Mouse (Mus musculus) thymus, postnatal 36 days (tissue): ENCODE measurements at regions not wholly inside any gene's neighbourhood (a gene's known extent, or its start where the extent isn't known, plus 50 kb on each side); places are given as distances from the start of the nearest gene placed in this dataset.

Source experiments
- DNase-seq, 2 experiments: peaks; one replicate each; pipeline ENCODE4 v3.0.0; 2022; ENCODE audit warnings: mixed read lengths in 2 of 2

DNA sequence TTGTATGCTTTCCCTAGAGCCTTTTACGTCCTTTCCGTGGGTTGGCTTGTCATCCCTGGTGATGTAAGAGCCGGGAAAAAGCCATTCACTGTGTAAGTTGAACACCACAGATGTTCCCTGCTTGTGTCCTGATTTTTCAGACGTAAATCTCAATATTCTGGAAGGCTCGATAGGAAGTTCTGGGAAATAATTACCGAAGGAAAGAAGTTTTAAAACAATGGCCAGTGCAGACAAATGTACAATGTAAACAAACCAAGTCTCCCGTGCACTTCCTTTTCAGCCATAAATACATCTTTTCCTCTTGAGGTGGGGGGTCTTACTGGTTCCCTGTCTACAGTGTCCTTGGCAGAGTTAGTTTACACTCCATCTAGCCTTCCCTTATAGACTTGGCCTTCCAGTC lies 225.2 kb downstream of the Csl start:
- DNase-seq, result no peak

DNA sequence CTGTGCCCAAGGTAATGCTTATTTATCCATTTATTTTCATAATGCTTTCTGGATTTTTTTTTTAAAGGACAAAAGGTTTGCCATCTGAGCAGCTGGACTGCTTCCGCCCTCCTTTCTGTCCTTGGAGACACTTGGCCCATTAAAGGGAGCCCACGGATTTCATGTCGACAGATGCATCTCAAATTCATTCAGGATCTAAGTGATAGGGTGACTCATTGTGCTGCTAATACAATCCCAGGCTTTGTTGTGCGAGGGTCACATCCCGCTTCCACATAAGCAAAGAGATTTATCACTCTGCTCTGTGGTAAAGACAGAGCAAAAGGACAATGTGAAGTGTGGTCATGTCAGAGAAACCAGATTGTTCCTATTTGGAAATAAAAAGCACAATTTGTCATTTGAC lies 220.8 kb downstream of the Csl start:
- no peak for DNase-seq

- DNase-seq, result no peak
Observed at GRCm38 (mm10) chr10:99552373-99552772, 207.1 kb downstream of the Csl start.

DNA sequence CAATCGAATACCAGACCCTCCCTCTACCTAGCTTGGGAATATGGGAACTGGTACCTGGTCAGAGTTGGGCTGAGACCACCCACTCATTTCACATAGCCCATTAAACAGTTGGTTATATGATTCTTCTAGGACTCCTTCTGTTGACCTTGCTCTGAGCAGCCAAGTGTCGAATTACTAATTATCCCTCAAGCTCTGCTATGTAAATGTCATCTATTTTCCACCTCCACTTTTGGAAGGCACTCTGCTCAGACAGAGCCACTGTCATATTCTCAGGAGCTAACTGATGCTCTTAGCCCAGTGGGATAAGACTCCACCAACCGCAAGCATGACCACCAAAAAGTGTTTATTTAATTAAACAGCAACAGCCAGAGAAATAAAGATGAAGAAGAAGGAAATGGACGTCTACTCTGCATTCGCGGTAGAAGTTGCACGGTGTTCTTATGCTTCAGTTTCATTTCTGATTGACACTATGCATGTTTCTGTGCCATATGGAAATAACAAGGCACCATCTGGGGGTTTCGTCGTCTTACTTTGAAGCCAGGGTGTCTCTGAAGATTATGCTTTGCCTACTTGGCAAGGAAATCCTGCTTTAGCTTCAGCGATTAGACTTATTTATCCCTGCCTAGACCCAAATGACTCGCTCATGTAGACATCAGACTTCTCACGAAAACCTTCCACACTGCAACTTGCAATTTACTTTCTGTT lies 206.5 kb downstream of the Csl start:
- no peak for DNase-seq

- no peak for DNase-seq
Observed at GRCm38 (mm10) chr10:99555021-99555420, 204.4 kb downstream of the Csl start.

GRCm38 (mm10) chr10:99555658-99556352 lies 203.7 kb downstream of the Csl start:
- DNase-seq, result no peak

DNA sequence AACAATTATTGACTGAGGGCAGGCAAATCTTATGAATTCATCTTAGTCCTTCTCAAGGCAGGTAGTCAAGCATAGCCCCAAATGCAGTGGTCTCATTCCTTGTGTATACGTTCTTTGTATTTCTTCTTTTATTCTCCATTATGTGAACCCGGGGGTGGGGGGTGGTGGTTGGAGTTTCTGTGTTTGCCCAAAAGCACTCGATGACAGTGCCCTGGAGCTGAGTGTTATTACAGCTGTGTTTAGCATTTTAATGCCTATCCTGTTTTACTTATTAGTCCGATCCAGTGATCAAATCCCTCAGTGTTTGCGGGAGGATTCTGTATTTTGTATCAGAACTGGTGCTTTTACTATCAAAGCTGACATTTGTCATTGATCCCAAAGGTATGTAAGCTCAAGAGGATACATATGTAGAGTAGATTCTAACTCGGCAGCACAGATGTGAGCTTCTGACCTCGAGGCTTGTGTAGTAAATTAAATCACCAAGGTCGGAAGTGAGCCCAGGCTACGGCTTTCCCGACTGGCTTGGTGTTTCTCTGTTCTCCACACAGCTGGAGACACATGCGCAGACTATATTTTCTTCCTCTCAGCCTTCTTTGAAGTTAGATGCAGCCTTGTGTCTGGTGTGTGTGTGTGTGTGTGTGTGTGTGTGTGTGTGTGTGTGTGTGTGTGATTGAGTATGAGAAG lies 203.0 kb downstream of the Csl start:
- DNase-seq, result no peak

DNA sequence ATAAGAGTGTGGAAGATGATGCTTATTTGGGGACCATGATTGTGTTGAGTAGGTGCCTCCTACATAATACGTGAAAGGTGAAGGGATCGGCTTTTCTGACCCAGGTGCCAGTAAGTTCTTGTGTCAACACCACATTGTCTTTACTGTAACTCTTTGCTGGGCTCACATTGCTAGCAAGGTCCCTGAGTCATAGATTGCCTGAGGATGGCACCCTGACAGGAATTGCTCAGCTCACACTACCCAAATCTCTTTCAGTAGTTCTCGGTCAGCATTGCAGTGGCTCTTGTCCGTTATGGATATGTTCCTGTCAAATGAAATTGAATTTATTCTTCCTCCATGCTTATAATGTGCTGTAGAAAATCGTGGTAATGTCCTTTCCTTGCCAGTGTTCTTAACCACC lies 200.8 kb downstream of the Csl start:
- DNase-seq, result no peak

GRCm38 (mm10) chr10:99561166-99561818 lies 198.2 kb downstream of the Csl start:
- no peak for DNase-seq

DNA sequence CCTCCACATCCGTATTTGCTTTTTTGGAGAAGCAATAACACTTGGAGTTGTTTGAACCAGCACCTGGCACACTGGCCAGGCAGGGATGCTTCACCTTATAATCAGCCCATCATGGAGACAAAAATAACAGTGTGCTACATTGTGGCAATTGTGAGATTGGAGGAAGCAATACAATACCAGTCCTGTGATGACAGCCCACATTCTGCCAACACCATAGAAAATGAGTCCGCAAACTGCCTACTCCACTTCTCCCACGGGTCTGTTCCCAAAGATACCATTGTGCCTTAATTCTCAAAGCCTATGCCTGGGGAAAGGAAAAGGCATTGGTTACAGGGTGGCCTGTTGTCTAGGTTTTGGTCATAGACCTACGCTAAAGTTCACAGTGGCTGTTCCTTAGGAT lies 194.9 kb downstream of the Csl start:
- no peak for DNase-seq

DNA sequence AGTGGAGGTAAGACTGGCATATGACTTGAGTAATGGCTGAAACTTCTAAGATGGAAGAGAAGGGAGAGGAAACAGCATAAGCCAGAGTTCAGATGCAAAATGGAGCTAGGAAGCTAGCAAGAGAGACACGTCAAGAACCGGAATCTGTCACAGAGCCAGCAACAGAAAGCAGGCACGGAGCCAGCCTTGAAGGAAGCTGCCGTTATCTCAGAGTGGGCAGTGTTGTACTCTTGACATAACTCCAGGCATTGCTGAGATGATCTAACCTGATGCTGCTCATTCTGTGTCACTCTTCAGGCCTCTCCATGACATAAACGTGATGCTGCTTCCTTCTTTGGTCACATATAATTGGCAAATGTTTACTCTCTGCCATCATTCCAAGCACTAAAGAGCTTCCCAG lies 191.0 kb downstream of the Csl start:
- DNase-seq, result no peak

DNA sequence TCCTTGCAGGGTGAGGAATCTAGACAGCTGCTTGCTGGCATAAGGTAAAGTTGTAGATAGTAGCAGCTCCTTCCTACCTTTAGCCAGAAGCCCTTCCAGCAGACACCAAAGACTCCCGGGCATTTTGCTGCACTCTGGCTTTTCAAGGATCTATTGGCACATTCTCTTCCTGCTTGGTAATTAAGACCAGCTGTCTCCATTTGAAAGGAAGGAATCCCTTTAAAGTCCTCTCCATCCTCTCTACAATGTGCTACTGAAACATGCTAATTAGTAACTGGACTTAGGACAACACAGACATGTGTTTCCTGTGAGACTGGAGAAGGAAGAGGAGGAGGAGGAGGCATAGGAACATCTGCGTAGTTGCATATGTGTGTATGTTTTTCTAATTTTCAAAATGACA lies 189.3 kb downstream of the Csl start:
- no peak for DNase-seq

DNA sequence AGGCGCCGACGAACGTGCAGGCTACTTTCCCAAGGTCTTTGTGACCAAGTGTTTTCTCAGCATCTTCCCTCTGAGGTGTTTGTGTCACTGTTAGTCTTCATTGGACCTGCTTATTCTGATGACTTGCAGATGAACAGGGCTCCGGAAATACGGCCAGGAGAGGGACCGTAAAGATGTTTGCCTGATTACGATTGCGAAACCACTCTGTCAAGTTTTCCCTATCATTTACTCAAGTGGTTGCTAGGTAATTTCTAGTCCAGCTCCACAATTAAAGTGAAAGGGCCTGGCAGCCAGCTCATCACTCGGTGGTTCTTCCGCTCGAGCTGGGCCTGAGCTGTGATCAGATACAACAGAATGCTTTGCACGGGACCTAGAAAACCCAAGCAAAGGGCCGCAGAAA lies 185.5 kb downstream of the Csl start:
- DNase-seq, result no peak

DNA sequence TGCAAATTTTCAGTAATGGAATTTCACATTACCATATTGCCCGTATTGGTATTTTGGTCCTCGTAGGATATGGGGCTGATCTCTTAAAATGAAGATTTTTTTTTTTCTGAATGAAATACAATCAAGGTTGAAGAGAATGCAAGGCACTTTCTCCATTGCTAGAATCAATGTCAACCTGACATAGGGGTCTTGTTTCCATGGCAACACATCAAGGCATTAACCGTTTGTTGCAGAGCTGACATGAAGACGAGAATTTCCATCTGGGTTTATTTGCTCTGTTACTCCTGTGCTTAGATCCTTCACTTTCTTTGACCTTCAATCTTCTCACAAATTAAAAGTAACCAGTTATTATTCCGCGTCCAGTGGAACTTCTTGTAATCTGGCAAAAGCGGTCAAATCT lies 184.2 kb downstream of the Csl start:
- no peak for DNase-seq

GRCm38 (mm10) chr10:99576301-99576700 lies 183.2 kb downstream of the Csl start:
- no peak for DNase-seq

GRCm38 (mm10) chr10:99577041-99577681 lies 182.3 kb downstream of the Csl start:
- DNase-seq, result peak; percentile 41 to 42

DNA sequence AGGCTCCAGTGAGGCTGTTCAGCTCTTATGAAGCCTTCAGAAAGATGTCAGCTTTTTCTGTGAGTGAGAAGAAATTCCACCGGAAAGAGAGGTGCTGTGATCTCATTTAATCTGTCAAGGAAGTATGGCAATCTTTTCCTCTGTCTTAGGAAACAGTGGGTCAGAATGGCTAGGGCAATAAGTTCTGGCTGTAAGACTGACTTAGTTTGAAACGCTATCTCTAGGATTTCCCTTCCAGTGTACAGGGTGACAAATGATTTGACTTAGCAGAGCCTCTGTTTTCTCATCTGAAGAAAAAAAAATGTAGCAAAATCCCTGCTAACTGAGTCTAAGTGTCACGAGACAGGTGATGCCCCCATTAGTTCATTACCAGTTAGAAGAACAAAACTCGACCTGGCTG lies 181.1 kb downstream of the Csl start:
- no peak for DNase-seq

GRCm38 (mm10) chr10:99580191-99580590 lies 179.3 kb downstream of the Csl start:
- DNase-seq, result no peak

DNA sequence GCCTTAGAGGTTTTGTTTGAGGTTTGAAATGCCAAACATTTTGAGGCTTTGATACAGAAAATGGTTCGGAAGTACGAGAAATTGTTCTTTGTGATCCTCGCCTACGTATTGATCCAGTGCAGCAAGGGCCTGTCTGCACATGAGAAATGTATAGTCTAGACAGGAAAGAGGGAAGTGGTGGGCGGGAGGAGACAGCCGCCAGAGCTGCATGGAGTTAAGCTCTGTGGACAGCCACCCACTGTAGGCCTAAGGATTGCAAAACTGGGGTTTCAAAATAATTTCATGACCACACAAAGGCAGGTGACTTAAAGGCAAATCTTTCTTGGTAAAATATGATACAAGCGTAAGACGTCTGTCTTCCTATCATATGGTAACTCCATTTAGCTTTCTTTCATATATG lies 178.4 kb downstream of the Csl start:
- no peak for DNase-seq

DNA sequence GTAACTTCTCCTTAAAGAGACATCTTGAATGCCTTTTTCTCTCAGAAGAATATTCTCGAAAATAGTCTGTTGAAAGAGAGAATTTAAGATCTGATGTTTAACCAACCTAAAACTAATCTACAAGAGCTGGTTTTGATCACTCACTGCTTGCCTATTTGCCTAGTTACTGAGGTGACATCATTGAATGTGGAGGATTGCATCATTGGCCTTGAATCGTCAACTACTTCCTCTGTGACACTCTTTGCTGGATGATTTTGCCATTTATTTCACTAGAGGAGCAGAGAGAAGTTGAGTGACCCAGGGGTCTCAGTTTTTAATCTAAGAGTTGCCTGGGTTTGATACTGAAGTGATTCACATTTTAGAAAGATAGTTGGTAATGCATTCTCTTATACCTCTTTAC lies 174.6 kb downstream of the Csl start:
- DNase-seq, result no peak

DNA sequence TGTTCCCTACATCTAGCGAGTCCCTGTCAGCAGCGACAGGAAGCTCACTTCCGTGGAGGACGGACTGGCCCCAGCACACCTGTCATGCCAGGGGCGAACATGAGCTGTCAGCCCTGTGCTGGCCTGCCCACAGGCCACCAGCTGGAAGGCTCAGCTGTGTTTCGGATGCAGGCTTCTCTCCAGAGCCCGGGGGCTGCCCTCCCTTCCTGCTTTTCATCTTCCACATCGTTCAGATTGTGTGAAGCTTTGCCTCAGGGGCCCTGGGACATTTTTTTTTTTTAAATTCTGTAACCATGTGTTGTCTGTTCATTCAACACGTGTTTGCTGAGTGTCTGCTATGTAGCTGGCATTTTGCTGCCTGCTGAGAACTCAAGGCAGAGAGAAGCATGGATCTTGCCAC lies 167.2 kb downstream of the Csl start:
- DNase-seq, result peak; percentile 70 to 83

GRCm38 (mm10) chr10:99595659-99596058 lies 163.8 kb downstream of the Csl start:
- DNase-seq, result no peak
